Mouse (Mus musculus): ENCODE data around the gene Rbl2.

- TF ChIP-seq POLR2A (IDR thresholded peaks at IDR 0.05; ENCODE audit: extremely low read depth, insufficient read depth, low read length) (no peak), CTCF (IDR thresholded peaks at IDR 0.05; ENCODE audit: low read depth, low read length) (no peak)
Measured at GRCm38 (mm10) chr8:91070275-91070859, 510 bp downstream of the Rbl2 start.
